In the genomic region with DNA sequence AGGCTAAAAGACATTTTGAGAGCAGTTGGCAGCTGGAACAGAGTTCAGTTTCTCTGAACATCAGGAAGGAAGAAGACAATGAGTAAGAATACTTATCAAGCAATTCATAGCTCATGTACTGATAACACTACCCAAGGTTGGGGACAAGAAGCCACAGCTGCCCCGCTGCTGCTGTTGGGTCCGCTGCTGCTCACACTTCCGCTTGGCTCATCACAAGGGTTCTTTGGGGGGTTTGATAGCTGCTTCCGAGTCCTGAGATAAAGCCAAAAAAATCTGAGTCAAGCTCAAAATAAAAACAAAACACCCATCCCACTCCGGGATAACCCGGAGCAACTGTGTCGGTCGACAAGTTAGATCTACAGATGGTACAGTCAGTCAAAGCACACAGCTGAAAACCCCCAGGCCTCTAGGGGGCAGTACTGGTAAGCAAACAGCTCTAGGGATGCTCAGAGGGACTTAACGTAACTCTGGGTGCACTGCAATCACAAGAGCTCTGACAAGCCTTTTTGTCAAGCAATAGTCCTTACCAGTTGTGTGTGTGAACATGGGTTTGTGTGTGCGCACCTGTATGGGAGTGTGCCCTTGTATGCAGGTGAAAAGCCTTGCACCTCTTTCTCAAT, we compare ENCODE assay signal across 9 mouse cellular contexts.
DNase-seq lines count a peak whose midpoint lies in the region; ATAC-seq and TF ChIP-seq lines count a peak whose summit lies in the region.
"Had no signal": no experiment of that assay in that cellular context is flagged by ENCODE, and none has a peak within 500 bp of the region (broad histone marks: within the 10 kb centered on the region; RNA-seq: fewer than 3 reads in every experiment).

No protein-coding gene starts in this region.

- peaks cover 2% of the 10 kb centered on the region for H3K4me1 ChIP-seq in ES-Bruce4 (ENCODE audit: control insufficient read depth, insufficient read depth, low read length)
- H3K4me1 ChIP-seq: midbrain, embryonic 12.5 days had no signal

- no peaks in the 10 kb centered on the region for H3K9me3 ChIP-seq in ES-Bruce4 (replicated peaks; ENCODE audit: control insufficient read depth, insufficient read depth, low read length, poor library complexity, severe bottlenecking)
- H3K9me3 ChIP-seq: midbrain, embryonic 12.5 days had no signal

- no peaks in the 10 kb centered on the region for H3K27me3 ChIP-seq in ES-Bruce4 (ENCODE audit: control insufficient read depth, insufficient read depth, low read length, poor library complexity, severe bottlenecking)
- H3K27me3 ChIP-seq: midbrain, embryonic 12.5 days had no signal

- no peak overlapping the region for H3K4me3 ChIP-seq in layer of hippocampus, adult 2 months
- no peak overlapping the region for H3K4me3 ChIP-seq in ES-Bruce4 (ENCODE audit: low read depth, low read length)
- H3K4me3 ChIP-seq: midbrain, embryonic 12.5 days had no signal

- H3K36me3 ChIP-seq in ES-Bruce4 (ENCODE audit: control insufficient read depth, insufficient read depth, low read length, poor library complexity, severe bottlenecking): no peaks in the 10 kb centered on the region
- H3K36me3 ChIP-seq: midbrain, embryonic 12.5 days had no signal

- ATAC-seq in inflammation-experienced regulatory T-cells, adult 6 months: no peak

- no peak for TF ChIP-seq EP300 in ES-Bruce4 (IDR thresholded peaks at IDR 0.05; ENCODE audit: insufficient read depth, low read depth, low read length)

- TF ChIP-seq CTCF in layer of hippocampus, adult 2 months (conservative IDR thresholded peaks at IDR 0.05): peak; percentile 66
- peak; percentile 37 for TF ChIP-seq CTCF in ES-Bruce4 (IDR thresholded peaks at IDR 0.05; ENCODE audit: low read depth, low read length)

- H3K9ac ChIP-seq in ES-Bruce4 (ENCODE audit: low read depth, poor library complexity, severe bottlenecking): no peak overlapping the region
- H3K9ac ChIP-seq: midbrain, embryonic 12.5 days had no signal

- TF ChIP-seq POLR2A in ES-Bruce4 (IDR thresholded peaks at IDR 0.05; ENCODE audit: insufficient read depth, low read length): no peak

- peak; percentile 52 to 58 for DNase-seq in cerebellum, postnatal 10 days
- DNase-seq in cerebellum, adult 9-11 months: no peak
- DNase-seq in layer of hippocampus, adult 2 months (ENCODE audit: low spot score in 2 of 2): no peak
- DNase-seq in layer of hippocampus, adult 9-10 months (ENCODE audit: low spot score): no peak
- DNase-seq in lung, postnatal 14 days: peak; percentile 23
- no peak for DNase-seq in cerebellum, adult 11 months

- H3K27ac ChIP-seq in layer of hippocampus, adult 2 months: no peak overlapping the region
- no peak overlapping the region for H3K27ac ChIP-seq in ES-Bruce4 (ENCODE audit: insufficient read depth, low read length)
- H3K27ac ChIP-seq: midbrain, embryonic 12.5 days had no signal

Comparison
In these comparisons a context has a peak if more than half of its experiments do, and no peak if none do; other contexts are left out.
1. DNase-seq: peak in cerebellum, postnatal 10 days (2 of 2) and lung, postnatal 14 days (single experiment); none in cerebellum, adult 9-11 months (single experiment), layer of hippocampus, adult 2 months (0 of 2), layer of hippocampus, adult 9-10 months (single experiment) and cerebellum, adult 11 months (single experiment).